Mouse (Mus musculus): ENCODE measurements around the gene Dnajc28.
A peak's percentile ranks its signal among the peaks of the same experiment; 100 is the strongest.

Gene Dnajc28

DNA sequence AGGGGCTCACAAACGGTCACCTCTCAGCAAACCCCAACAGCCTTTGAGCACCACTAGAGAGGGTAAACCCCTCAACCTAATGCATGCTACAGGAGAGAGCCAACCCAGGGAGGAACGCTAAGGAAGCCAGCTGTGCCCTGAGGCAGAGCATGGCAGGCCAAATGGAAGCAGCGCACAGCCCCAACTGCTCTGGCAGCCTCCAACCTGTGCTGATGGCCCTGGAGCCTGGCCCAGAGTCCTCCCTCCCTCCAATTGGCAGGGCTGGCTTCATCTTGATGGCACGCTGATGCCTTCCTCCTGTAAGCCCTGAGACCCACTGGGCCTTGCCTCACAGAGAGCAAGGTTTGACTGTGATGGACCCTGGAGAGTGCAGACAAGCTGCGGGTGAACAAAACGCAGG is 23.8 kb downstream of the Dnajc28 start:
- no peak for TF ChIP-seq POU5F1 (IDR thresholded peaks at IDR 0.05; ENCODE audit: borderline replicate concordance, low read length)
- TF ChIP-seq NANOG (IDR thresholded peaks at IDR 0.05; ENCODE audit: borderline replicate concordance, low read length) = no peak
- TF ChIP-seq CTCF (conservative IDR thresholded peaks at IDR 0.05; ENCODE audit: low read length) = no peak

DNA sequence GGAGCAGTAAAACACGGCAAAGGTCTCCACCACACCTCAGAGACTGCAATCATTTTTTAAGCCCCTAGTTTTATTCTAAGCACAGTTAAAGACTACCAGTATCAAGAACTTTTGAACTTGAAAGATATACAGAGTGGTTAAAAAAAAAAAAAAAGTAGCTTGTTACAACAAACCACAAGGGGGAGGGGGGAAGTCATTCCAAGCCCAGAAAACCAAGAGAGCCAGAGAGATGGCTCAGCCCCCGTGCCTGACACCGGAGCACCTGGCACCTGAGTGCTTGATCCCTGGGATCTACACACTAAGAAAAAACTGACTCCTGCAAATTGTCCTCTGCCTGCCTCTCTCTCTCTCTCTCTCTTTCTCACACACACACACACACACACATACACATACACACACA is 25.6 kb downstream of the Dnajc28 start:
- no peak overlapping the region for H3K4me3 ChIP-seq (replicated peaks; ENCODE audit: low read length)
- TF ChIP-seq POU5F1 (IDR thresholded peaks at IDR 0.05; ENCODE audit: borderline replicate concordance, low read length) (no peak), NANOG (IDR thresholded peaks at IDR 0.05; ENCODE audit: borderline replicate concordance, low read length) (no peak), CTCF (conservative IDR thresholded peaks at IDR 0.05; ENCODE audit: low read length) (no peak)

More for the DNA sequence above, 23.8 kb downstream of the Dnajc28 start:
- Histone ChIP-seq H3K4me1 (replicated peaks; ENCODE audit: low read depth, low read length) (peaks cover 44% of the 10 kb centered on the region), H3K9me3 (ENCODE audit: low read length) (no peaks in the 10 kb centered on the region), H3K4me3 (replicated peaks; ENCODE audit: low read length) (no peak overlapping the region), H3K27me3 (ENCODE audit: insufficient read depth, low read length) (peaks cover 18% of the 10 kb centered on the region), H3K36me3 (ENCODE audit: insufficient read depth, low read length) (peaks cover 17% of the 10 kb centered on the region)

DNA sequence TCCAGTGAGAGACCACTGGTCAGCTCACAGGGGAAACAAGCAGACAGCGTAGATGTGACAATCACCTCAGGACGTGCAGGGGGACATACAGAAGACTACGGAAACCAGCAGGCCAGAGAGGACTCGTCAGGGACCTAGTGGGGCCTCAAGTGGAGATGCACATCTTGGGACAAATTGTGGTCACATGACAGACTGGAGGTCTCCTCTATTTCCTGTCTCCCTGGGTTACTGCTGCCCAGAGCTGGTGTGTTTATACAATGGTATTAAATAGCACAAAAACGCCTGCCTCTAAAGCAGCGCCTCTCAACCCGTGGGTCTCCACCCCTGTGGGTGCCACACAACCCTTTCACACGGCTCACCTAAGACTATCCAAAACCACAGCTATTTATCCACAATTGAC is 26.7 kb downstream of the Dnajc28 start:
- Histone ChIP-seq H3K4me1 (replicated peaks; ENCODE audit: low read depth, low read length) (peaks cover 52% of the 10 kb centered on the region), H3K36me3 (ENCODE audit: insufficient read depth, low read length) (peaks cover 17% of the 10 kb centered on the region), H3K9me3 (ENCODE audit: low read length) (no peaks in the 10 kb centered on the region), H3K27me3 (ENCODE audit: insufficient read depth, low read length) (peaks cover 9% of the 10 kb centered on the region), H3K4me3 (replicated peaks; ENCODE audit: low read length) (no peak overlapping the region)
- TF ChIP-seq CTCF (conservative IDR thresholded peaks at IDR 0.05; ENCODE audit: low read length) (no peak), POU5F1 (IDR thresholded peaks at IDR 0.05; ENCODE audit: borderline replicate concordance, low read length) (no peak), NANOG (IDR thresholded peaks at IDR 0.05; ENCODE audit: borderline replicate concordance, low read length) (no peak)

More for the DNA sequence above, 25.6 kb downstream of the Dnajc28 start:
- Histone ChIP-seq H3K4me1 (replicated peaks; ENCODE audit: low read depth, low read length) (peaks cover 47% of the 10 kb centered on the region), H3K36me3 (ENCODE audit: insufficient read depth, low read length) (peaks cover 17% of the 10 kb centered on the region), H3K9me3 (ENCODE audit: low read length) (no peaks in the 10 kb centered on the region), H3K27me3 (ENCODE audit: insufficient read depth, low read length) (peaks cover 12% of the 10 kb centered on the region)

DNA sequence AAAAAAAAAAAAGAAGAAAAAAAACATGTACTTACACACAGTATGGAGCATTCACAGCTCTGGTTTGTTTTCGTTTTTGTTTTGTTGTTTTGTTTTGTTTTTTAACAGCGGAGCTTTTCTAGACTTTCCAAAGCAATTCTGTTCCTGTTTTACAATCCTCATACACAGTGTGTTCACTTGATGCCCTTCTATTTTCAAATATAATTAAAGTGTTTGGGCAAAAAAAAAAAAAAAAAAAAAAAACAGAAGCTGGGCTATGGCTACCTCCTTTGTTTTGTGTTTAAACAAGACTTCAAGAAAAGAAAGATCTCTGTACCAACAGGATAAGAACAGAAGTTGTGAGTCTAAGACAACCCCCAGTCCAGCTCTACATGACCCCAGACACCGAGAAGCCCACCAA is 30.1 kb downstream of the Dnajc28 start:
- peaks cover 29% of the 10 kb centered on the region for H3K36me3 ChIP-seq (ENCODE audit: insufficient read depth, low read length)
- H3K4me1 ChIP-seq (replicated peaks; ENCODE audit: low read depth, low read length) = peaks cover 42% of the 10 kb centered on the region
- H3K9me3 ChIP-seq (ENCODE audit: low read length) = no peaks in the 10 kb centered on the region
- H3K4me3 ChIP-seq (replicated peaks; ENCODE audit: low read length) = no peak overlapping the region
- no peak for TF ChIP-seq NANOG (IDR thresholded peaks at IDR 0.05; ENCODE audit: borderline replicate concordance, low read length)
- no peak for TF ChIP-seq POU5F1 (IDR thresholded peaks at IDR 0.05; ENCODE audit: borderline replicate concordance, low read length)
- TF ChIP-seq CTCF (conservative IDR thresholded peaks at IDR 0.05; ENCODE audit: low read length) = no peak
- no peaks in the 10 kb centered on the region for H3K27me3 ChIP-seq (ENCODE audit: insufficient read depth, low read length)

DNA sequence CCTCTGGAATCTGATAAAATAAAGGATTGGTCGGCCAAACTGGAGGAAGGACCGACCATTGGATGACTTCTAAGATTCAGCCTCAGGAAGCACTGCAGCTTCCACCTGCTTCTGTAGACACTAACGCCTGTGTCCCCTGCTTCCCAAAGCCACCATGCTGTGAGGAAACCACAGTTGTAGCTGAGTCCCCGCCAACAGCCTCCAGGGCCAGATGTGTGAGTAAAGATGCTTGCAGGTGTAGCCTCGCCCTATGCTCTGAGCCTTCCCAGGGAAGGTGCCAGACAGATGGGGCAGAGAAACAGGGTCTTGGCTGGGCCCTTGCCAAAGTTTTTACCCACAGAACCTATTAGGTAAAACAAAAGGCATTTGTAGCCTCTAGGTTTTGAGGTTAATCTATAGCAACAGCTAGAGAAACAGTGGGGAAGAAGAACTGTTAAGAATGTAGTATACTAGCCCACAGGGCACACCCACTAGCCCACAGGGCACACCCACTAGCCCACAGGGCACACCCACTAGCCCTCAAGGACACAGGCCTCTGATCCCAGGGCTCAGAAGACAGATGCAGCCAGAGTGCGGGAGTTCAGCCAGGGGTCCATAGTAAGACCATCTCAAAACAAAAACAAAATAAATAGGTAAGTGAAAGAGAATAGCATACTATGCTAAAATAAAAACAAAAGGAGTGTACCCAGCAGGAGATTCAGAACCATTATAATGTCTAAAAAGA is 30.9 kb downstream of the Dnajc28 start:
- Histone ChIP-seq H3K9me3 (ENCODE audit: low read length) (no peaks in the 10 kb centered on the region), H3K4me3 (replicated peaks; ENCODE audit: low read length) (no peak overlapping the region), H3K4me1 (replicated peaks; ENCODE audit: low read depth, low read length) (peaks cover 40% of the 10 kb centered on the region), H3K27me3 (ENCODE audit: insufficient read depth, low read length) (no peaks in the 10 kb centered on the region), H3K36me3 (ENCODE audit: insufficient read depth, low read length) (peaks cover 27% of the 10 kb centered on the region)
- TF ChIP-seq POU5F1 (IDR thresholded peaks at IDR 0.05; ENCODE audit: borderline replicate concordance, low read length) (no peak), NANOG (IDR thresholded peaks at IDR 0.05; ENCODE audit: borderline replicate concordance, low read length) (no peak), CTCF (conservative IDR thresholded peaks at IDR 0.05; ENCODE audit: low read length) (no peak)

DNA sequence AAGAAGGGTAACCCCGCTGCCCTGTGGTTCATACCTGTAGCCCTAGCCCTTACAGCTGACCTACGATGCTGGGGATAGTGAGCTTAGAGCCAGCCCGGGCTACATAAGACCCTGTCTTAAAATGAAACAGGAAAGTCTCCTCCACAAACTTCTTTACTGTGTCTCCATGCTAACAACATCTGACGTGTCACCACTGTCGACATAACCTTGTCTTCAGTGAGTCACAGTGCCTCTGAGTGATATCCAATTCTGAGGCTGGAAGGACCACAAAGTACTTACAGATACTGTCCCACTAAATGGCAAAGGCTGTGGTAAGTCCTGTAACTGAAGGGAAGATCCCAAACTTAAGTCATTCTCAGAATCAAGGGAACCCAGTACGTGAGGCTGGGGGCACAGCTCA is 32.6 kb downstream of the Dnajc28 start:
- no peak overlapping the region for H3K4me3 ChIP-seq (replicated peaks; ENCODE audit: low read length)
- H3K36me3 ChIP-seq (ENCODE audit: insufficient read depth, low read length) = peaks cover 26% of the 10 kb centered on the region
- no peaks in the 10 kb centered on the region for H3K9me3 ChIP-seq (ENCODE audit: low read length)
- TF ChIP-seq POU5F1 (IDR thresholded peaks at IDR 0.05; ENCODE audit: borderline replicate concordance, low read length) (no peak), NANOG (IDR thresholded peaks at IDR 0.05; ENCODE audit: borderline replicate concordance, low read length) (no peak), CTCF (conservative IDR thresholded peaks at IDR 0.05; ENCODE audit: low read length) (no peak)
- H3K27me3 ChIP-seq (ENCODE audit: insufficient read depth, low read length) = no peaks in the 10 kb centered on the region
- H3K4me1 ChIP-seq (replicated peaks; ENCODE audit: low read depth, low read length) = peaks cover 25% of the 10 kb centered on the region

DNA sequence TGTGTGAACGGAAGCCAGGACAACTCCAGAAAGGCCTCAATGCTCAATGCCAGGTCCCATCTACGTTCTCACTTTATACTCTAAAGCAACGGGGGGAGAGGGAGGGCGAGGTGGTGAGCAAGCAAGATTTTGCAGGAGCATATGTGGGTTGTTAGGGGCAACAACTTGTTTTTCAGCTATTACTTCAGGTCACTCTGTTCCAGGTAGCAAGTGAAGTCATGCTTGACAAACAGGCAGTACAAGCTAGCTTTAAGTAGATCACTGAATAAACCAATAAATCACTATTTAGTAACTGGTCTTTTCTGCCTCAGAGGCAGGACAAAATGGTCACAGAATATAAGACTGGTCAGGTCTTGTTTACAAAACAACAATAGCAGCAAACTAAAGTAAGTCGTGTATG is 33.2 kb downstream of the Dnajc28 start:
- H3K4me3 ChIP-seq (replicated peaks; ENCODE audit: low read length) = no peak overlapping the region
- TF ChIP-seq CTCF (conservative IDR thresholded peaks at IDR 0.05; ENCODE audit: low read length) = no peak
- no peak for TF ChIP-seq POU5F1 (IDR thresholded peaks at IDR 0.05; ENCODE audit: borderline replicate concordance, low read length)
- TF ChIP-seq NANOG (IDR thresholded peaks at IDR 0.05; ENCODE audit: borderline replicate concordance, low read length) = no peak
- no peaks in the 10 kb centered on the region for H3K27me3 ChIP-seq (ENCODE audit: insufficient read depth, low read length)

DNA sequence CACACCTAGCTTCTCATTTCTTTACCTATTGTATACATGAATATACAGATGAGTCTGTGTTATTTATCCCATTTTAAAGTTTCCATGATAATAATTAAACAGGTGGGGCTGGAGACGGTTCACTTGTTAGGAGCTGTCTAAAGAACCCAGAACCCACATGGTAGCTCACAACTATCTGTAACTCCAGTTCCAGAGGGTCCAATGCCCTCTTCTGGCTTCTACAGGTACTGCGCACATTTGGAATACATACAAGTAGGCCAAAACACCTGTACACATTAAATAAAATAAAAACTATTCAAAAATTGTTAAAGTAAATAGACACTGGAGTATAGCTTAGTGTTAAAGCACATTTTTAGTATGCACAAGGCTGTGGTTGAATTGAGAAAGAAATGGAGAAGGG is 36.5 kb downstream of the Dnajc28 start:
- Histone ChIP-seq H3K4me3 (replicated peaks; ENCODE audit: low read length) (no peak overlapping the region), H3K4me1 (replicated peaks; ENCODE audit: low read depth, low read length) (0 out of 2 replicates have a peak, but pooled peaks cover under 1% of the 10 kb centered on the region), H3K9me3 (ENCODE audit: low read length) (no peaks in the 10 kb centered on the region), H3K27me3 (ENCODE audit: insufficient read depth, low read length) (no peaks in the 10 kb centered on the region), H3K36me3 (ENCODE audit: insufficient read depth, low read length) (peaks cover 40% of the 10 kb centered on the region)
- TF ChIP-seq POU5F1 (IDR thresholded peaks at IDR 0.05; ENCODE audit: borderline replicate concordance, low read length) = no peak
- TF ChIP-seq CTCF (conservative IDR thresholded peaks at IDR 0.05; ENCODE audit: low read length) = peak; percentile 79

More for the DNA sequence above, 33.2 kb downstream of the Dnajc28 start:
- no peaks in the 10 kb centered on the region for H3K9me3 ChIP-seq (ENCODE audit: low read length)
- H3K36me3 ChIP-seq (ENCODE audit: insufficient read depth, low read length) = peaks cover 30% of the 10 kb centered on the region
- peaks cover 20% of the 10 kb centered on the region for H3K4me1 ChIP-seq (replicated peaks; ENCODE audit: low read depth, low read length)
